Mouse (Mus musculus): ENCODE data around the gene Tex264. TPM values are rescaled to one million over a fixed set of nuclear protein-coding genes. Genes with fewer than 3 reads are reported as not detected.
"Not testable (repeated sequence)": the region's sequence is repeated elsewhere in the genome, so short reads cannot be mapped to it uniquely, and the experiment has no call there.

Gene Tex264
- polyA plus RNA-seq, 1 experiment from 2014 or later = 16.3 TPM

DNA sequence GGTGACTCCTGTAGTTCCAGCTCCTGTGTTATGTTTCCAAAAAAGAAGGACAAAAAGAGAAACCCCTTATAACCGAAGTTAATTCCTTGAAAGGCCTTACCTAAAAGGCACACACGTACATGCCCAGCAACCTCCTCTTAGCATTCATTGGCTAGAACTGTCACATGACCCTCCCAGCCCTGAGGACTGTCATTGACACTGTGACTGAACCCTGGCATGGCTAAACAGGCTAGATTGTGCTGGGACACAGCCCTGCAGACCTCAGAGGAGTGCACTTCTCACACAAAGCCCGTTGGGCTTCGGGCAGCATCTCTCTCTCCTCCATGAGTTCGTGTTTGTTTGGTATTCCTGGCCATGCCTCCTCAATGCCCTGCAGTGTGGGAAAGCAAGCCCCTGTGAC lies 53.5 kb downstream of the Tex264 start:
- no peaks in the 10 kb centered on the region for H3K9me3 ChIP-seq (replicated peaks)
- H3K4me3 ChIP-seq = no peak overlapping the region
- H3K4me2 ChIP-seq = no peak overlapping the region
- no peak for ATAC-seq
- H3K27ac ChIP-seq = no peak overlapping the region
- H3K4me1 ChIP-seq = no peaks in the 10 kb centered on the region
- H3K36me3 ChIP-seq = no peaks in the 10 kb centered on the region
- H3K27me3 ChIP-seq (replicated peaks) = no peaks in the 10 kb centered on the region
- no peak overlapping the region for H3K9ac ChIP-seq
- 55% methylated on average over 5 of the region's 5 CpGs for WGBS (ENCODE audit: insufficient replicate concordance)

DNA sequence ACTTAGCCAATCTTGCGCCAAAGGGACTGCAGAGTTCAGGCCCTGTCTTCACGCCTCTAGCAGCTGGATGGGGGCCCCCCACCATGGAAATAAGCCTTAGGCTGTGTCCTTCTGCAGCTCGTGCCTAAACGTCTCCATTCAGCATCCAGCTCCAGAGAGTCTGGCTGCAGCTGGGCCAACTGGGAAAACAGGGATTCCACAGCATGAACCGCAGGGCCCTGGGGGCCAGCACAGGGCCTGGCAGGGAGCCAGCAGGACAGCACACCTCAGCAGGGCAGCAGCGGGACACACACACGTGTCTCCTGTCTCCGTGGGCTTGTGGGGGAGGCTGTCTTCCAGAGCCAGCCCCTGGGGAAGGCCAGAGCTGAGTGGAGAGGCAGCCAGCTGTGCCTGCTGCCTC lies 57.9 kb downstream of the Tex264 start:
- ATAC-seq; H3K27me3 ChIP-seq (replicated peaks); H3K4me3 ChIP-seq; H3K27ac ChIP-seq; H3K36me3 ChIP-seq; H3K9me3 ChIP-seq (replicated peaks); H3K9ac ChIP-seq; H3K4me2 ChIP-seq; H3K4me1 ChIP-seq: not testable (repeated sequence)
- 33% methylated on average over 8 of the region's 8 CpGs for WGBS (ENCODE audit: insufficient replicate concordance)

DNA sequence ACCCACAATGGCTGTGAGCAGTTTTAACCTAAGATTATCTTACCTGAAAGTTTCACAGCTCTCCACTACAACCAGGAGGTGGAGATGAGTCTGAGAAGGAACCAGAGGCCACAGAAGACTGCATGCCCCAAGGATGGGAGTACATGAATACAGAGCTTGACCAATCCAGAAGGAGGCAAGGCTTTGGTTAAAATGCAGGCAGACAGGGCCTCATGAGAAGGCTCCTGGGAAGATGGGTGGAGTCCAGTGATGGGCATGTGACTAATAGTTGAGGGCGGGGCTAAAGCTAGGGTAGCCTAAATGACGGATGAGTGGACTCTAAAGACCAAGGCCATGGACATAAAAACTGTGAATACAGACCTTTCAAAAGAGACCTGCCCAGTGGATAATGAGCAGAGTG lies 59.4 kb downstream of the Tex264 start, which contains the start of gene Iqcf6:
TSS of gene Iqcf6 (plus strand) at position 301 of the 400 bp plus-strand sequence.
- Histone ChIP-seq H3K4me3 (no peak within 1 kb of the TSS), H3K4me1 (no peaks in the 10 kb centered on the region), H3K9ac (no peak within 1 kb of the TSS), H3K27me3 (replicated peaks) (no peaks in the 10 kb centered on the region), H3K36me3 (no peaks in the 10 kb centered on the region), H3K4me2 (no peak within 1 kb of the TSS), H3K27ac (no peak within 1 kb of the TSS), H3K9me3 (replicated peaks) (no peaks in the 10 kb centered on the region)
- WGBS (ENCODE audit: insufficient replicate concordance) = 53% methylated on average over 2 of the region's 2 CpGs
- ATAC-seq = no peak

DNA sequence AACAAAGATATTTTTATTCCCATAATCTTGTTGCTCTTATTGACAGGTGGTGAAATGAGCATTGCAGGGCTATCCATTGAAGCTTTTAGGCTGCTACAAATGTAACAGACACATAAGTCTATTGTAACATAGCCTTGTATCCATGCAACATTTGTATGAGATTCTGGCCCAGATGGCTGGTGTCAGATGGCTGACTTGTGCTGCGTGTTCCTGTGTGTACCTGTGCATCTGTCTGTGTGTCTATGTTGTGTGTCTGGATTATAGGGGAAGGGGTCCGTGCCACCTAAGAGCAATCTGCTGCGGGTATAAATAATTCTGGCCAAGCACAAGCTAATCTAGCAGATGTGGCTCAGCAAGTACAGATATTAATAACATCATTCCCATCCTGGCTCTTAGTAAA lies 68.2 kb downstream of the Tex264 start:
- no peaks in the 10 kb centered on the region for H3K4me1 ChIP-seq
- no peak overlapping the region for H3K27ac ChIP-seq
- no peak overlapping the region for H3K9ac ChIP-seq
- no peaks in the 10 kb centered on the region for H3K27me3 ChIP-seq (replicated peaks)
- no peak overlapping the region for H3K4me2 ChIP-seq
- no peak for ATAC-seq
- no peak overlapping the region for H3K4me3 ChIP-seq
- no peaks in the 10 kb centered on the region for H3K9me3 ChIP-seq (replicated peaks)
- 52% methylated on average over 3 of the region's 3 CpGs for WGBS (ENCODE audit: insufficient replicate concordance)
- no peaks in the 10 kb centered on the region for H3K36me3 ChIP-seq

DNA sequence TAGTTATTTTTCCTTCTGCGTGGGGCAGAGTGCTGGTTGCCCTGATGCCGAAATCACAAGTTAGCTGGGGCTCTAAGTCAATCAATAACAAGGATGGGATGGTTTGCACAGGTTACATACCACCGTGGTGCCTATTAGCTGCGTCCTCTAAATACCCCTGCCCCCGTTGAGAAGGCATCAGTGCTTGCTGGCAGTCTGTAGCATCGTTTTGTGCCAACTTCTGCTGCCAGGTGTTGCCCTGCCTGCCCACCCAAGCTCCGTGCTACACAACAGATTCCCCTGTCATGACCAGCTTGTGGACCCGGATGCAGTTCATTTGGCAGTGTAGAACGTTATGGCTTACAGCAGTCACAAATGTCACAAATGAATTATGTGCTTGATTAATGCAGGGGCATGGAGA lies 69.4 kb downstream of the Tex264 start:
- no peak overlapping the region for H3K4me3 ChIP-seq
- 60% methylated on average over 9 of the region's 9 CpGs for WGBS (ENCODE audit: insufficient replicate concordance)

DNA sequence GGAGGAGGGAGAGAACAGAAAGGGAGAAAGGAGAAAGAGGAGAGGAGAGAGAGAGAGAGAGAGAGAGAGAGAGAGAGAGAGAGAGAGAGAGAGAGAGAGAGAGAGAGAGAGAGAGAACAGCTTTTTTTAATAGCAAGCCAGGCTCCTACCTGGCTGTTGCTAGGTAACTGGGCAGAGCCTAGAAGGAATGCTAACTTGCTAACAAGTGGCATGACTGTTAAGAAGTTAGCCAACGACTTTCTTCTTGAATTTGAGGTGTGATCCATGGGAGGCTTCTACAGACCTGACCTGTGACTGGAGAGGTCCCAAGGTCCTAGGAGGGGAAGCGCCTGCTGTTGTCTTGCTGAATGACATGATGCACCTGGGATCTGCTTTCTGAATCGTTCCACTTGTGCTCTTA lies 71.1 kb downstream of the Tex264 start:
- no peak overlapping the region for H3K9ac ChIP-seq
- no peak overlapping the region for H3K27ac ChIP-seq
- 34% methylated on average over 3 of the region's 3 CpGs for WGBS (ENCODE audit: insufficient replicate concordance)
- no peaks in the 10 kb centered on the region for H3K27me3 ChIP-seq (replicated peaks)
- H3K4me1 ChIP-seq = no peaks in the 10 kb centered on the region
- no peak overlapping the region for H3K4me3 ChIP-seq
- no peaks in the 10 kb centered on the region for H3K9me3 ChIP-seq (replicated peaks)
- ATAC-seq = no peak
- H3K4me2 ChIP-seq = no peak overlapping the region
- H3K36me3 ChIP-seq = no peaks in the 10 kb centered on the region

More for the DNA sequence above, 69.4 kb downstream of the Tex264 start:
- H3K27me3 ChIP-seq (replicated peaks) = no peaks in the 10 kb centered on the region
- no peaks in the 10 kb centered on the region for H3K36me3 ChIP-seq
- H3K9me3 ChIP-seq (replicated peaks) = no peaks in the 10 kb centered on the region
- no peak overlapping the region for H3K27ac ChIP-seq
- no peaks in the 10 kb centered on the region for H3K4me1 ChIP-seq
- no peak for ATAC-seq
- no peak overlapping the region for H3K4me2 ChIP-seq
- H3K9ac ChIP-seq = no peak overlapping the region

DNA sequence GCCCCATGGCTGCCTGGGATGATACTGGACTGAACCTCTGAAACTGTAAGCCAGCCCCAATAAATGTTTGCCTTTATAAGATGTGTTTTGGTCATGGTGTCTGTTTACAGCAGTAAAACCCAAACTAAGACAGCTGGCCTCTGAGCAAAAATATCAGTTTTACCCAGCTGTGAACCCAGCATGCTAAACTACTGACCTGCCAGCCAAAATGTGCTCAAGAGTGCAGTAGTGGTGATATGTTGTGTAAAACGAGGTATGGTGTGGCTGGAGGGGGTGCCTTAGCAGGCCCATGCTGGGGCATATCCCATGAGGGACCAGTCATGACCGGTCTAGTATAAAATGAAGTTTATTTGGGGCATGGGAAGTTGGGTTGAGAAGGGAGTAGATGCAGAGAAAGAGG lies 71.8 kb downstream of the Tex264 start:
- no peak overlapping the region for H3K9ac ChIP-seq
- no peaks in the 10 kb centered on the region for H3K9me3 ChIP-seq (replicated peaks)
- H3K27me3 ChIP-seq (replicated peaks) = no peaks in the 10 kb centered on the region
- no peaks in the 10 kb centered on the region for H3K36me3 ChIP-seq
- H3K27ac ChIP-seq = no peak overlapping the region
- H3K4me3 ChIP-seq = no peak overlapping the region
- WGBS (ENCODE audit: insufficient replicate concordance) = 32% methylated on average over 2 of the region's 2 CpGs
- no peaks in the 10 kb centered on the region for H3K4me1 ChIP-seq
- H3K4me2 ChIP-seq = no peak overlapping the region
- no peak for ATAC-seq

DNA sequence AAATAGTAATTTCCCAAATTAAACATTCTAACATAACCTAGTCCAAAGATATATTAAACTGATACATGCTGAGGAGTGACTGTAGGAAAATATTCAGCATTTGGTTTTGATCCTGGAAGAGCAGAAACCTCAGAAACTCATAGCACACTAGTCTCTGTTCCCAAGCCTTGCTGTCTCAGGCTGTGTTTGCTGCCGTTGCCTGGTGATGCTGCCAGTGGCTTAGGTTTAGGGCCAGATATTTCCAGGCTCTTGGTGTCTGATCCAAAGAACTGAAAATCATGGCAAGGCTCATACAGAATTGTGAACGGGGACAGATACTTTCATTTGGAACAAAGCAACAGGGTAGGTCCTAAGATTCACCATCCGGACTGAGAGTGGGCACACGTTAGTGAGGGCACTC lies 75.0 kb downstream of the Tex264 start:
- H3K4me1 ChIP-seq = no peaks in the 10 kb centered on the region
- H3K27me3 ChIP-seq (replicated peaks) = no peaks in the 10 kb centered on the region
- 70% methylated on average over 4 of the region's 4 CpGs for WGBS (ENCODE audit: insufficient replicate concordance)
- no peak overlapping the region for H3K27ac ChIP-seq
- H3K9me3 ChIP-seq (replicated peaks) = no peaks in the 10 kb centered on the region
- no peak for ATAC-seq
- H3K4me2 ChIP-seq = no peak overlapping the region
- no peak overlapping the region for H3K4me3 ChIP-seq
- H3K36me3 ChIP-seq = no peaks in the 10 kb centered on the region
- H3K9ac ChIP-seq = no peak overlapping the region

Other genes starting within 250 kb of the Tex264 start
- 34.0 and 35.2 TPM in 2 replicates for gene Acy1, start 247.6 kb downstream of the Tex264 start, polyA plus RNA-seq (2016; fragmentation: Nextera tagmentation; extraction: Ambion mirVana)
- gene Abhd14b, start 238.5 kb downstream of the Tex264 start, polyA plus RNA-seq (2016; fragmentation: Nextera tagmentation; extraction: Ambion mirVana) = 14.5 and 15.2 TPM in 2 replicates
- gene Abhd14a, start 238.2 kb downstream of the Tex264 start, polyA plus RNA-seq (2016; fragmentation: Nextera tagmentation; extraction: Ambion mirVana) = 29.1 and 31.6 TPM in 2 replicates
- gene Pcbp4, start 232.6 kb downstream of the Tex264 start, polyA plus RNA-seq (2016; fragmentation: Nextera tagmentation; extraction: Ambion mirVana) = 27.3 and 30.9 TPM in 2 replicates
- 0.10 and 0.19 TPM in 2 replicates for gene Gpr62, start 220.0 kb downstream of the Tex264 start, polyA plus RNA-seq (2016; fragmentation: Nextera tagmentation; extraction: Ambion mirVana)
- gene Rrp9, start 210.0 kb downstream of the Tex264 start, polyA plus RNA-seq (2016; fragmentation: Nextera tagmentation; extraction: Ambion mirVana) = 54.6 and 58.0 TPM in 2 replicates
- gene Parp3, start 209.0 kb downstream of the Tex264 start, polyA plus RNA-seq (2016; fragmentation: Nextera tagmentation; extraction: Ambion mirVana) = 1.5 and 1.7 TPM in 2 replicates
- not detected in 2 replicates for gene Iqcf1, start 186.0 kb downstream of the Tex264 start, polyA plus RNA-seq (2016; fragmentation: Nextera tagmentation; extraction: Ambion mirVana)
- 0.44 TPM in 1 of 2 replicates, not detected in the other for gene Iqcf5, start 171.4 kb downstream of the Tex264 start, polyA plus RNA-seq (2016; fragmentation: Nextera tagmentation; extraction: Ambion mirVana)
- not detected in 2 replicates for gene Iqcf3, start 124.3 kb downstream of the Tex264 start, polyA plus RNA-seq (2016; fragmentation: Nextera tagmentation; extraction: Ambion mirVana)
- not detected in 2 replicates for gene Iqcf4, start 114.9 kb downstream of the Tex264 start, polyA plus RNA-seq (2016; fragmentation: Nextera tagmentation; extraction: Ambion mirVana)
- not detected in 2 replicates for gene Iqcf6, start 59.3 kb downstream of the Tex264 start, polyA plus RNA-seq (2016; fragmentation: Nextera tagmentation; extraction: Ambion mirVana)
- not detected in 2 replicates for gene Grm2, start 29.8 kb downstream of the Tex264 start, polyA plus RNA-seq (2016; fragmentation: Nextera tagmentation; extraction: Ambion mirVana)
- 3.9 and 4.0 TPM in 2 replicates for gene Rad54l2, start 103.3 kb upstream of the Tex264 start, polyA plus RNA-seq (2016; fragmentation: Nextera tagmentation; extraction: Ambion mirVana)
- 18.6 and 19.3 TPM in 2 replicates for gene Dcaf1, start 135.9 kb upstream of the Tex264 start, polyA plus RNA-seq (2016; fragmentation: Nextera tagmentation; extraction: Ambion mirVana)
- 8.8 and 11.3 TPM in 2 replicates for gene Rbm15b, start 201.5 kb upstream of the Tex264 start, polyA plus RNA-seq (2016; fragmentation: Nextera tagmentation; extraction: Ambion mirVana)
- 232 and 233 TPM in 2 replicates for gene Manf, start 206.1 kb upstream of the Tex264 start, polyA plus RNA-seq (2016; fragmentation: Nextera tagmentation; extraction: Ambion mirVana)

All from liver, embryonic 12.5 days (tissue).